Mouse (Mus musculus) spleen, adult 2 months (tissue): ENCODE data around the gene Nufip2.

Experiments used
- CTCF ChIP-seq: fragments of 200-500 bp; IDR thresholded peaks from 2 replicates; pipeline ENCODE4 v1.5.1; 2011; ENCODE audit warnings: mild to moderate bottlenecking, inconsistent platforms; ENCODE audit not compliant: insufficient read depth, insufficient read length, insufficient replicate concordance; ENCODE audit errors: extremely low read depth
- POLR2A ChIP-seq: fragments of 200-500 bp; IDR thresholded peaks from 2 replicates; pipeline ENCODE4 v1.6.1; 2011; ENCODE audit warnings: low read depth, low read length, inconsistent platforms

DNA sequence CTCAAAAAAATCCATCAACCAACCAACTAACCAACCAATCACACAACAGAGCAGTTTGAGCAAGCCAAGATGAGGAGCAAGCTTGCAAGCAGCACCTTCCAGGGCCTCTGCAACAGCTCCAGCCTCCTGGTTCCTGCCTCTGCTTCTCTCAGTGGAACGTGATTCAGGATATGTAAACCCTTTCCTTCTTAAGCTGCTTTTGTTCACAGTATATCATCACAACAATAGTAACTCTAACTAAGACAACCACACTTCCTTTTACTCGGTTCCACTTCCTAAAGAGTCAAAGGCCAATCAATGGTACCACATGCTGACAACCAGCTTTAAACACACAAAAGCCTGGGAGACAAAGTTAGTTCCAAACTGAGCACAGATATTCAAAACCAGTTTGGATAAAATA is 5.9 kb upstream of the Nufip2 start:
- TF ChIP-seq CTCF (no peak), POLR2A (no peak)
